Mouse (Mus musculus) liver, postnatal 0 days (tissue): ENCODE data around the gene Tiam1. TPM values are rescaled to one million over a fixed set of nuclear protein-coding genes. Genes with fewer than 3 reads are reported as not detected.

Experiments
- ATAC-seq: fragments of 200-750 bp; cut with Nextera tagmentation; 2 replicates; pipeline ENCODE4 v1.8.0; 2017; ENCODE audit warnings: mild to moderate bottlenecking, moderate library complexity
- DNase-seq: peaks from one replicate; pipeline ENCODE4 v3.0.0-alpha.2; 2016
- H3K27ac ChIP-seq: fragments of 300-500 bp; sonication (generic); 2 replicates; pipeline ENCODE4 v1.5.1; 2014; ENCODE audit warnings: antibody characterized with exemption, moderate library complexity, mild to moderate bottlenecking, low read depth
- H3K27me3 ChIP-seq: fragments of 300-500 bp; sonication (generic); 2 replicates; pipeline ENCODE4 v1.6.1; 2014; ENCODE audit warnings: low read length, control low read depth, mixed read lengths; ENCODE audit not compliant: insufficient read depth
- H3K36me3 ChIP-seq: fragments of 300-500 bp; sonication (generic); replicated peaks from 2 replicates; pipeline ENCODE4 v1.6.1; 2014; ENCODE audit warnings: mild to moderate bottlenecking, control low read depth, low read length, moderate library complexity, mixed read lengths; ENCODE audit not compliant: insufficient read depth
- H3K4me1 ChIP-seq: fragments of 300-500 bp; sonication (generic); 2 replicates; pipeline ENCODE4 v1.6.1; 2014; ENCODE audit warnings: antibody characterized with exemption, mild to moderate bottlenecking, control low read depth; ENCODE audit not compliant: insufficient read depth
- H3K4me2 ChIP-seq: fragments of 300-500 bp; sonication (generic); 2 replicates; pipeline ENCODE4 v1.6.1; 2014; ENCODE audit warnings: low read depth, mild to moderate bottlenecking, low read length, moderate library complexity, mixed read lengths
- H3K4me3 ChIP-seq: fragments of 300-500 bp; sonication (generic); 2 replicates; pipeline ENCODE4 v1.5.1; 2014; ENCODE audit warnings: low read depth, low read length
- H3K9ac ChIP-seq: fragments of 300-500 bp; sonication (generic); replicated peaks from 2 replicates; pipeline ENCODE4 v1.6.1; 2014; ENCODE audit warnings: mild to moderate bottlenecking, moderate library complexity
- H3K9me3 ChIP-seq: fragments of 300-500 bp; sonication (generic); 2 replicates; pipeline ENCODE4 v1.6.1; 2016; ENCODE audit warnings: mild to moderate bottlenecking, control low read depth, low read length, mixed read lengths
- CTCF ChIP-seq: sonication (generic); IDR thresholded peaks from 2 replicates; pipeline ENCODE4 v1.5.1; 2016; ENCODE audit warnings: antibody characterized with exemption, low read depth
- EP300 ChIP-seq: IDR thresholded peaks from 2 replicates; pipeline ENCODE4 v1.6.1; 2016; ENCODE audit warnings: antibody characterized with exemption, low read depth, mild to moderate bottlenecking
- WGBS: fragments of 180-500 bp; shearing (Covaris S2); extraction: QIAGEN DNeasy Blood & Tissue Kit; methylation state at CpG from one replicate; pipeline ENCODE4 v1.1.7; 2014; ENCODE audit not compliant: insufficient replicate concordance; 5-methylcytosine and 5-hydroxymethylcytosine counted together
- polyA plus RNA-seq: library from polyadenylated mRNA; unstranded; fragments of >200 nt; fragmentation: Nextera tagmentation; extraction: Ambion mirVana; gene quantifications from 2 replicates; pipeline ENCODE4 v1.2.1, GENCODE M21; 2015

Gene Tiam1
- polyA plus RNA-seq, 1 experiment from 2014 or later, result 3.2 TPM

DNA sequence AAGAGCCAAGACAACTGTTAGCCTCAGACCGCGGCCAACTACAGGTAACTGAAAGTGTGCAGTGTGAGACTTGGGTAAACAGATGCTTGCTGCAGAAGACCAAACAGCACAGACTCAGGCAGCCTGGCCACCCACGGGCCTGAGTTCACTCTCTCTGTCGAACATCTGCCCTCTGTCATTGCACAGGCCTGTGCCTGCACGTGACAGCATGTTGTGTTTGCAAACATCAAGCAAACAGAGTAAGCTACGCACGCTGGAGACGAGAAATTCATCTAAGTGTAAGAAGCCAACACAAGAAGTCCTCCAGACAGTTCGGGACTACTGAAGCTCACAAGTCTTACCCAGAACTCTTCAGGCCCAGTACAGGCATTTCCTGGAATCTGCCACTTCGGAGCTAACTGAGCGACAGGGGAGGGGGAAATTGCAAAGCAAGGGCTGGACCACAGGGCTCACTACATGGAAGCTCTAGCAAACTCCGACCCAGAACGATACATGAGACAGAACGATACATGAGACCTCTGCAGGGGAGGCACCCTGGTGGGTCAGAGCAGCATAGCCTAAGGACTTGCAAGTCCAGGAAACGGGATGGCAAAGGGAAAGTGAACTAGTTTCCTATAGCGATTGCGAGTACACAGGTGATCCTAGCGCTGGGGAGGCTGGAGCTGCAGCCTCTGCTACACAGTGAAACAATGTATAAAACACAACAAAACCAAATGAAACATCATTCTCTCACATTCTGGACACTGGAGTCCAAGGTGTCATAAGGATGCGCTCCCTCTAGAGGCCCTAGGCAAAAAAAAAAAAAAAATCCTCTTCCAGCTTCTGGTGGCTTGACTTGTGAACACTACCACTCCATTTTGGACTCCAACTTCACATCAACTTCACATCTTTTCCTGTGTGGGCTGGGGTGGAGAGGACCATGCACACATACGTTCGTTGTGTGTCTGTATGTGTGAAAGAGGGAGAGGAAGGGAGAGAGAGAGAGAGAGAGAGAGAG, 18.0 kb downstream of the Tiam1 start:
- H3K9me3 ChIP-seq, result no peaks in the 10 kb centered on the region
- H3K4me1 ChIP-seq, result 0 out of 2 replicates have a peak, but pooled peaks cover 3% of the 10 kb centered on the region
- H3K9ac ChIP-seq, result no peak overlapping the region
- TF ChIP-seq EP300 (no peak), CTCF (no peak)
- ATAC-seq (no peak), DNase-seq (no peak)
- H3K36me3 ChIP-seq, result no peaks in the 10 kb centered on the region
- no peak overlapping the region for H3K4me2 ChIP-seq
- 65% methylated on average over 21 of the region's 21 CpGs for WGBS
- H3K27me3 ChIP-seq, result no peaks in the 10 kb centered on the region
- H3K27ac ChIP-seq, result no peak overlapping the region
- H3K4me3 ChIP-seq, result no peak overlapping the region

DNA sequence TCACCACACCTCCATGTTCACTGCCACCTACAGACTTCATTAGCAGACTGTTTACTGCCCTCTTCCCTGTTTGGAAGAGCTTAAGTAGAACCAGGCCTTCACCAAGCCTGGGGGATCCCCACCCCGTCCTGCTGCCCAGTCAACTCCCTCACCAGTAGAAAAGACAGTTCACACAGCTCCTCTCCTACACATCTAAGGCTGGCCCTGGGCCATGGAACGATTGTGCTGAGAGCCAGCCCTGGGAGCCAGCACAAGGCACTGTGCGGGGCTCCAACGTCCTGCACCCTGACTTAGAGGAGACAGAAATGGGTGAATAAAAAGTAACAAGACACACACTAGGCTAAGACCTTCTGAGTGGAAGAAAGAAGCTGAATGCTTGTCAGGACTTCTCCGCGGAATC, 20.5 kb downstream of the Tiam1 start:
- ATAC-seq (no peak), DNase-seq (no peak)
- H3K36me3 ChIP-seq, result no peaks in the 10 kb centered on the region
- WGBS, result 84% methylated on average over 6 of the region's 6 CpGs
- H3K27ac ChIP-seq, result no peak overlapping the region
- no peak overlapping the region for H3K9ac ChIP-seq
- H3K27me3 ChIP-seq, result no peaks in the 10 kb centered on the region
- TF ChIP-seq CTCF (no peak), EP300 (no peak)
- no peak overlapping the region for H3K4me2 ChIP-seq
- peaks cover 9% of the 10 kb centered on the region for H3K9me3 ChIP-seq
- 0 out of 2 replicates have a peak, but pooled peaks cover 3% of the 10 kb centered on the region for H3K4me1 ChIP-seq
- H3K4me3 ChIP-seq, result no peak overlapping the region

DNA sequence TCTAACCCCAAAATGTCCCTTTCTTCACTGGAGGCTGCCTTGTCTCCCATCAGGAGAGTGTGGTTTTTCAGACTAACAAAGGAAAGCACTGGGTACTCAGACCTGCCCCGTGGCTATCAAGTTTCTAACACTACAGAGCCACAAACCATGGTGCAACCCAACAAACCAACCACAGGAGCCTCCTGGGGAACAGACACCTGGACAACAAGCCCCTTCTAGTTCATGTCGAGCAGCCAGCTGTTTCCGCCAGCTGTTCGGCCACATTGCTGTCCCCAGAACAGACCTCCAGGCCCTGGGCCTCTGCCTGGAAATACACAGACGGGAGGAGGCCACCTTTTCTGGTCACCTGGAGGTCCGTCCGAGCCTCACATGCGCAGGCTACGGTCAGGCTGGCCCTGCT, 21.1 kb downstream of the Tiam1 start:
- Histone ChIP-seq H3K27ac (no peak overlapping the region), H3K36me3 (no peaks in the 10 kb centered on the region), H3K9ac (no peak overlapping the region), H3K27me3 (no peaks in the 10 kb centered on the region), H3K4me3 (no peak overlapping the region), H3K9me3 (peaks cover 9% of the 10 kb centered on the region), H3K4me2 (no peak overlapping the region), H3K4me1 (0 out of 2 replicates have a peak, but pooled peaks cover 3% of the 10 kb centered on the region)
- DNase-seq (peak; percentile 44), ATAC-seq (peak; percentile 44)
- 63% methylated on average over 9 of the region's 9 CpGs for WGBS
- TF ChIP-seq CTCF (no peak), EP300 (no peak)

DNA sequence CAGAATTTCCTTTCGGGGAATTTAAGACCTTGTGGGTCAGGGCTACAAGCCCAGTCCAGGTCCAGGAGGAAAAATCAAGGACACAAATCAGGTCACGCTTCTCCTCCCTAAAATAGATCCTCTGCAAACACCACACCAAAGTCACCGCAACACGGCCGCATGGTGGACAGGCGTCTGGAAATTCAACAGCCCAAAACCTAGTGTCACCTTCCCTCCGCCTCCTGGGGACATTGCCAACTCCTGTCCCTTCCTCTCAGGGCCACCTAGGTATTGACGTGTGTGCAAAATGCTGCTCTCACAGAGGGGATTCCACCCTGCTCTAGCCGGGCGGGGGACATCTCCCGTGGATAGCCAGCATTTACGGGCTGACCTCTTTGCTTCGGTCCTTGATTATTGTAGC, 21.8 kb downstream of the Tiam1 start:
- ATAC-seq (no peak), DNase-seq (no peak)
- H3K27me3 ChIP-seq, result no peaks in the 10 kb centered on the region
- H3K9ac ChIP-seq, result no peak overlapping the region
- TF ChIP-seq EP300, result no peak
- TF ChIP-seq CTCF, result no peak
- WGBS, result 79% methylated on average over 13 of the region's 13 CpGs
- H3K4me3 ChIP-seq, result no peak overlapping the region
- no peaks in the 10 kb centered on the region for H3K36me3 ChIP-seq
- H3K9me3 ChIP-seq, result peaks cover 9% of the 10 kb centered on the region
- no peak overlapping the region for H3K27ac ChIP-seq
- H3K4me2 ChIP-seq, result no peak overlapping the region
- 0 out of 2 replicates have a peak, but pooled peaks cover 3% of the 10 kb centered on the region for H3K4me1 ChIP-seq

DNA sequence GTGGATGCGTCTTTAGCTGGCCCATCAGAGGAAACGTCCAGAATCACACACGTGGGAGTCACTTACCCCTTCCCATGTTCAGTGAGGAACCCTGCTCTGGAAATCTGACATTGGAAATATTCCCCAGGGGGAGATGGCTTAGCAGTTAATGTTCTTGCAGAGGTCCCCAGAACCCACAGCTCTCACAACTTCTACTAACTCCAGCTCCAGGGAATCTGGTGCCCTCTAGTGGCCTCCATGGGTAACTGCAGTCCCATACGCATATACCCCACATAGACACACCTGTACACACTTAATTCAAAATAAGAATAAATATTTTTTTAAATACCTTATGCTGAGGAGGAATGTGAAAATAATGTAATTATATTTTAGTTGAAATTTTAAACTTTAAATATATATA, 23.6 kb downstream of the Tiam1 start:
- Histone ChIP-seq H3K4me1 (0 out of 2 replicates have a peak, but pooled peaks cover under 1% of the 10 kb centered on the region), H3K27ac (no peak overlapping the region), H3K4me3 (no peak overlapping the region), H3K27me3 (no peaks in the 10 kb centered on the region), H3K9ac (no peak overlapping the region), H3K36me3 (no peaks in the 10 kb centered on the region), H3K9me3 (peaks cover 9% of the 10 kb centered on the region), H3K4me2 (no peak overlapping the region)
- WGBS, result 87% methylated on average over 4 of the region's 4 CpGs
- ATAC-seq (no peak), DNase-seq (no peak)
- peak; percentile 67 for TF ChIP-seq CTCF
- no peak for TF ChIP-seq EP300

DNA sequence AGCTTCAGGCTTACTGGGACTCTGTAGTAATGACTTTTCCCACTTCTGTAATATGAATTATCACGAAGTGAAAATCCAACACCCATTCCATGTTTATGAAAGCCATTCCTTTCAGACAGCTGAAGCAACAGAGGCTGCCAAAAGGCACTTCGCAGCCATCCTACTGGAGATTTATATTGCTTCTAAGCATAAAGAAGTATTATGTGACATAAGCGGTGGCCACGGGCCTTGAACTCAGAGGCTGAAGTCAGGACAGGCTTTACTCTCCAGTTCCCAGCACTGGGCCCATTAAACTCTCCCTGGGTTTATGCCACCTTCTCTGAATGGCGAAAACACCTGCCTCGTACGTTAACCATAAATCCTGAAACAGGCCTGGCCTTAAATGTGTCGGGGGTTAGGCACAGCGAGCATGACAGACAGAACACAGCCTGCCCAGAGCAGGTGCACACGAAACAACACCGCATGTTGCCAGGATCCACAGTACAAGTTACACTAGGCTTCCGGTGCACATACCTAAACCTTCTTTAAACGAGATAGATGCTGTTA, 26.9 kb downstream of the Tiam1 start:
- no peak for ATAC-seq
- 85% methylated on average over 13 of the region's 13 CpGs for WGBS

More for the DNA sequence above, 26.9 kb downstream of the Tiam1 start:
- Histone ChIP-seq H3K4me2 (no peak overlapping the region), H3K4me3 (no peak overlapping the region), H3K36me3 (no peaks in the 10 kb centered on the region), H3K27me3 (no peaks in the 10 kb centered on the region), H3K9ac (no peak overlapping the region), H3K9me3 (peaks cover 9% of the 10 kb centered on the region), H3K27ac (no peak overlapping the region), H3K4me1 (peaks cover 6% of the 10 kb centered on the region)
- TF ChIP-seq EP300, result no peak
- no peak for TF ChIP-seq CTCF
- no peak for DNase-seq
